Mouse (Mus musculus) embryonic fibroblast, embryonic 13.5 days (primary cell): ENCODE data around the gene Isoc2a. TPM values are rescaled to one million over a fixed set of nuclear protein-coding genes. Genes with fewer than 3 reads are reported as not detected.

Experiments used
- H3K27ac ChIP-seq: 2 replicates; pipeline ENCODE4 v1.5.1; 2012; ENCODE audit warnings: low read length, control low read depth, inconsistent platforms; ENCODE audit not compliant: insufficient read depth
- H3K4me1 ChIP-seq: 2 replicates; pipeline ENCODE4 v1.6.1; 2011; ENCODE audit warnings: low read length; ENCODE audit not compliant: control insufficient read depth, insufficient read depth
- H3K4me3 ChIP-seq: 2 replicates; pipeline ENCODE4 v1.5.1; 2011; ENCODE audit warnings: mild to moderate bottlenecking, control low read depth, low read length; ENCODE audit not compliant: insufficient read depth
- CTCF ChIP-seq: IDR thresholded peaks from 2 replicates; pipeline ENCODE4 v1.5.1; 2011; ENCODE audit warnings: mild to moderate bottlenecking, control low read depth, low read length, moderate library complexity, borderline replicate concordance; ENCODE audit not compliant: insufficient read depth
- POLR2A ChIP-seq: IDR thresholded peaks from 2 replicates; pipeline ENCODE4 v1.6.1; 2011; ENCODE audit warnings: low read depth, mild to moderate bottlenecking, control low read depth, low read length, moderate library complexity
- polyA plus RNA-seq: library from polyadenylated mRNA; stranded (reverse); fragments of >200 nt; gene quantifications from 2 replicates; pipeline ENCODE4 v1.2.4, GENCODE M21; 2011; ENCODE audit warnings: low read depth; ENCODE audit not compliant: missing spikeins, insufficient read length

Isoc2a gene
- polyA plus RNA-seq, 1 experiment = 11.2 TPM

DNA sequence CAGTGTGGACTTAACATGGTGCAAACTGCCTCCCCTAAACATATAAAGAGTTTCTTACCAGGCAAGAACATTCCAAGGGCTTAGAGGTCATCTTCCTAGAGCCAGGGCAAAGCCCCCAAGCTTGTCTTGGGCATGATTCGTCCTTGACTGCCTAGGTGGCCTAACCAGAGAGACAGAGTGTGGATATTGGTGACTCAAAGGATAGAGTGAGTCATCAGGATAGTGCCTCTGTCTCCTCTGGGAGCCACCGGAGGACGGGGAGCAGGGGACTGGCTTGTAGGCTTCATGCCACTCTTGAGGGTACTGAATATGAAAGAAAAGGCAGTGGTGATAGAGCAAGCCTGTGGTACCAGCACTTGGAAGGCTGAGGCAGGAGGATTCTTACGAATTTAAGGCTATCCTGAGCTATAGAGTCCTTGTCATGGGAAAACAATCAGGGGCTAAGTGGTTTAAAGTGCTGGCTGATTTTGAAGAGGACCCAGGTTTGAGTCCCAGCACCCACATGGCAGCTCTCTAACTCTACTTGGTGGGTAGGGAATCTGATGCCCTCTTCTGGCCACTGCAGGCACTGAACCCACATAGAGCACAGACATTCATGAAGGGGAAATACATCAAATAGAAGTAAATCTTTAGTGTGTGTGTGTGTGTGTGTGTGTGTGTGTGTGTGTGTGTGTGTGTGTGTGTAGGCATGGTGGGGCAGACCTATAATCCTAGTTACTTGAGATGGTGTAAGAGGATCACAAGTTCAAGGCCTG lies 57.4 kb downstream of the Isoc2a start:
- no peaks in the 10 kb centered on the region for H3K4me1 ChIP-seq
- no peak for TF ChIP-seq POLR2A
- no peak for TF ChIP-seq CTCF
- H3K4me3 ChIP-seq = no peak overlapping the region
- no peak overlapping the region for H3K27ac ChIP-seq

DNA sequence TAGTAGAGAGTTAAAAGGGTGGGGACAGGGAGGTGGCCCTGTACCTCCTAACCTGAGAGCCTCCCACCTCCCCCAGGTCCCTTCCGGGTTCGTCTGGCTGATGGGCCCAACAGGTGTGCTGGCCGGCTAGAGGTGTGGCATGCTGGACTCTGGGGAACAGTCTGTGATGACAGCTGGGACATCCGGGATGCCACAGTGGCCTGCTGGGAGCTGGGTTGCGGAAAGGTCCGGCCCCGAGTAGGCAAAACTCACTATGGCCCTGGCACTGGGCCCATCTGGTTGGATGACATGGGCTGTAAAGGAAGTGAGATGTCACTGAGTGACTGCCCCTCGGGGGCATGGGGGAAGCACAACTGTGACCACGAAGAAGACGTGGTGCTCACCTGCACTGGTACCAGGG lies 59.9 kb downstream of the Isoc2a start:
- Histone ChIP-seq H3K4me1 (no peaks in the 10 kb centered on the region), H3K27ac (no peak overlapping the region), H3K4me3 (no peak overlapping the region)
- no peak for TF ChIP-seq CTCF
- TF ChIP-seq POLR2A = no peak

DNA sequence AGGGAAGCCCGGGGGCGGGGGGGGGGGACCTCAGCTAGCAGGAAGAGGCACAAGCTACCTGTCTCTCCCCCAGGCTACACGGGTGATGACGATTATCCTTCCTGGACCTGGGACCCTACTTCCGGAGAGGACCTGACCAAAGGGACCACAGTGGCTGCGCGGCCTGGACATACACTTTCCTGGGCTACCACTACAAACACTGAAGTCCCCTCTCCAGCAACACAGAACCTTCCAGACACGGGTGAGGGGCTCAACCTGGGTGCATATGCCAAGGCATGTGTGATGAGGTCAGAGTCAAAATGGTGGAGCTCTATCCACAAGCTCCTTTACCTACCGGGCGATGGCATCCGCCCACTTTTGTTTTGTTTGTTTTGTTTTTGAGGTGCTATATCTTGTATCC lies 60.4 kb downstream of the Isoc2a start:
- no peak for TF ChIP-seq CTCF
- TF ChIP-seq POLR2A = no peak
- Histone ChIP-seq H3K4me1 (no peaks in the 10 kb centered on the region), H3K4me3 (no peak overlapping the region), H3K27ac (no peak overlapping the region)

DNA sequence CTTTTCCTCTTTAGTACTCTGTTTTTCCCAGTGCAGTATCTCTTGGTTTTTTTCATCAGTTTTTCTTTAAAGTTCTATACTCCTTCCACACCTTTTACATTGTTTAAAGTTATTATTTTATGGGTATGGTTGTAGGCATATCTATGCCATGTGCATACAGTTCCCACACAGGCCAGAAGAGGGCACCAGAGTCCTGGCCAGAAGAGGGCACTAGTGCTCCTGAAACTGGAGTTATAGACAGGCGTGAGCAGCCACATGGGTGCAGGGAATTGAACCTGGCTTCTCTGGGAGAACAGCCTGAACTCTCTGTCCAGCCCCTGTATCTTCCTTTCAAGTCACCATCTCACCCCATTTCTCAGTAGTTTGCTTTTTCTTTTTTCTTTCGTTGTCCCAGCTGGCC lies 61.5 kb downstream of the Isoc2a start:
- Histone ChIP-seq H3K4me1 (no peaks in the 10 kb centered on the region), H3K27ac (no peak overlapping the region), H3K4me3 (no peak overlapping the region)
- no peak for TF ChIP-seq POLR2A
- TF ChIP-seq CTCF = peak; percentile 82

DNA sequence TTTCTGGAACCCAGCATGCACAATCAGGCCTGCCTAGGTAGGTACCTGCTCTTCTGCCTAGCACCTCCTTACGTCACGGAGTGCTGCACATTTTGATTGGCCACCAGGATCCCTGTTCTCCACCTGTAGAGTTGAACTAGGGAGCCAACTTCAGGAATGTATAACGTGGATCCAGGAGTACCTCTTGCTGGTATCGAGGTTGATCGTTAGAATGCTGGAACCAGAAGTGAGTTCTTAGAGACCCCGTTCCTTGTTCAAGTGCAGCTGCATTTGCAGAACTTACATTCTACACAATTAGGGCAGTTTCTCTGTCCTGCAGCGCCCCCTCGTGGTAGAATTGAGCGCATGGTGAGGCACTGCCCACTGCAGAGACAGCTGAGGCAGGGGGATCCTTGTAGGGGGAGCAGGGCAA lies 63.1 kb downstream of the Isoc2a start:
- Histone ChIP-seq H3K27ac (no peak overlapping the region), H3K4me1 (no peaks in the 10 kb centered on the region), H3K4me3 (no peak overlapping the region)
- TF ChIP-seq CTCF = peak; percentile 85
- TF ChIP-seq POLR2A = no peak

DNA sequence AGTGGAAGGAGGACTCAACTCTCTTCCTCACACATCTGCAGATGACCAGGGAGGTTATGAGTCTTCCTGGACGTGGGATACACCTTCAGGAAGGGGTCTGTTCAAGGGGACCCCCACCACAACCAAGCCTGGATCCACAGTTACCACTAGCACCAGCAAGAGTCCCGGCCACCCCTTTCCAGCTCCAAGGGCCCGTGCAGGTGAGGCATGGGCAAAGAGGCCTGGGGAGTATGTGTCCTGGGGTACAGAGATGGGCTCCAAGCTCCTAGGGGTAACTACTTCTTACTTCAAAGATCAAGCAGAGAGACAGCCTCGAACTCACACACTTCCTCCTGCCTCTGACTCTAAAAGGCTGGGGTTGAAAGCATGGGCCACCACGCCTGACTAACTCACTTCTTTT lies 65.7 kb downstream of the Isoc2a start:
- Histone ChIP-seq H3K4me1 (0 out of 2 replicates have a peak, but pooled peaks cover 1% of the 10 kb centered on the region), H3K4me3 (no peak overlapping the region)
- TF ChIP-seq CTCF (no peak), POLR2A (no peak)

DNA sequence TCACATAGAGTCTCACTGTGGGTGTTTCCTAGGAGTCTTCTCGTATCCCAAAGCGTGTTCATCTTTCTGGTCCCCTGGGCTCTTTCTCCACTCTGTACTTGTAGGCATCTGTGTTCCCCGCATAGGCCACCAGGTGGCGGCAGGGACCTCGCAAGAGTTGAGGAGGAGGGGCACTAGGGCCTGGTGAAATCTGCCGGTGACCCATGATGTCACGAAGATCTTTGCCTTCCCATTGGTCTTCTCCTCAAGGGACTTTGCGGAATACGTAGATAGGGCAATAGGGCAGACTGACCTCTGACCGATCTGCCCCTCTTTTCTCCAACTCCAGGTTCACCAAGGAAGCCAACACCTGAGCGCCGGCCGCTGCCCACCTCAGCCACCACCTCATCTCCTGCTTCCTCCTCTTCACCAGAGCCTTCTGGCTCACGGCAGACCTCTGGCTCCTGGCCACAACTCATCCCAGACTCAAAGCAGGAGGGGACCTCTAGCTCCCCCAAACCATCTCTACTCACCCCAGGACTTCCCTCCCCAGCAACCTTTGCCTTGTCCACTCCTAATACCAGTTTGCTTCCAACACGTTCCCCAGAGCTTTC lies 66.4 kb downstream of the Isoc2a start:
- no peak overlapping the region for H3K4me3 ChIP-seq
- H3K27ac ChIP-seq = no peak overlapping the region
- H3K4me1 ChIP-seq = peaks cover 5% of the 10 kb centered on the region; the same call in 1 of the 2 replicates
- TF ChIP-seq POLR2A (no peak), CTCF (peak; percentile 81)

More for the DNA sequence above, 65.7 kb downstream of the Isoc2a start:
- H3K27ac ChIP-seq = no peak overlapping the region

Other genes starting within 250 kb of the Isoc2a start
- gene Tmem86b, start 245.7 kb upstream of the Isoc2a start, polyA plus RNA-seq = 2.7 and 4.7 TPM in 2 replicates
- gene Ppp6r1, start 218.1 kb upstream of the Isoc2a start, polyA plus RNA-seq = 47.6 and 60.3 TPM in 2 replicates
- gene Hspbp1, start 192.1 kb upstream of the Isoc2a start, polyA plus RNA-seq = 31.3 and 32.1 TPM in 2 replicates
- 11.3 and 15.1 TPM in 2 replicates for gene Brsk1, start 186.5 kb upstream of the Isoc2a start, polyA plus RNA-seq
- gene Tmem150b, start 151.9 kb upstream of the Isoc2a start, polyA plus RNA-seq = not detected in 2 replicates
- gene Kmt5c, start 137.0 kb upstream of the Isoc2a start, polyA plus RNA-seq = 15.9 and 18.3 TPM in 2 replicates
- gene Cox6b2, start 124.1 kb upstream of the Isoc2a start, polyA plus RNA-seq = 62.2 and 87.1 TPM in 2 replicates
- gene Fam71e2, start 105.9 kb upstream of the Isoc2a start, polyA plus RNA-seq = not detected in 2 replicates
- 3.3 and 7.8 TPM in 2 replicates for gene Il11, start 94.3 kb upstream of the Isoc2a start, polyA plus RNA-seq
- gene Tmem190, start 94.2 kb upstream of the Isoc2a start, polyA plus RNA-seq = not detected in 2 replicates
- 4.3 and 5.3 TPM in 2 replicates for gene Tmem238, start 87.5 kb upstream of the Isoc2a start, polyA plus RNA-seq
- gene Rpl28, start 84.3 kb upstream of the Isoc2a start, polyA plus RNA-seq = 404 and 438 TPM in 2 replicates
- gene Ube2s, start 64.6 kb upstream of the Isoc2a start, polyA plus RNA-seq = 172 and 191 TPM in 2 replicates
- not detected in 2 replicates for gene Shisa7, start 32.5 kb upstream of the Isoc2a start, polyA plus RNA-seq
- gene Isoc2b, start 6.9 kb upstream of the Isoc2a start, polyA plus RNA-seq = 10.8 and 13.3 TPM in 2 replicates
- gene Gm36210, start 29.4 kb downstream of the Isoc2a start, polyA plus RNA-seq = not detected in 2 replicates
- 5.2 and 6.3 TPM in 2 replicates for gene Zfp628, start 38.1 kb downstream of the Isoc2a start, polyA plus RNA-seq
- gene Nat14, start 44.9 kb downstream of the Isoc2a start, polyA plus RNA-seq = 4.7 and 5.5 TPM in 2 replicates
- 24.1 and 29.8 TPM in 2 replicates for gene Ssc5d, start 48.6 kb downstream of the Isoc2a start, polyA plus RNA-seq
- gene Sbk2, start 87.3 kb downstream of the Isoc2a start, polyA plus RNA-seq = not detected in 2 replicates
- not detected in 2 replicates for gene Sbk3, start 94.0 kb downstream of the Isoc2a start, polyA plus RNA-seq
- gene Zfp579, start 119.0 kb downstream of the Isoc2a start, polyA plus RNA-seq = 11.0 and 15.6 TPM in 2 replicates
- 8.7 and 10.5 TPM in 2 replicates for gene Zfp524, start 137.3 kb downstream of the Isoc2a start, polyA plus RNA-seq
- 23.6 and 27.5 TPM in 2 replicates for gene Fiz1, start 137.5 kb downstream of the Isoc2a start, polyA plus RNA-seq
- gene Gm44973, start 138.3 kb downstream of the Isoc2a start, polyA plus RNA-seq = not detected in 2 replicates
- 23.4 and 29.4 TPM in 2 replicates for gene Zfp865, start 143.2 kb downstream of the Isoc2a start, polyA plus RNA-seq
- gene Ccdc106, start 143.4 kb downstream of the Isoc2a start, polyA plus RNA-seq = 1.7 and 3.8 TPM in 2 replicates
- gene 4632433K11Rik, start 157.0 kb downstream of the Isoc2a start, polyA plus RNA-seq = 1.5 and 1.8 TPM in 2 replicates
- gene Zfp784, start 161.3 kb downstream of the Isoc2a start, polyA plus RNA-seq = 1.4 and 2.2 TPM in 2 replicates
- 11.8 and 18.1 TPM in 2 replicates for gene Zfp580, start 174.4 kb downstream of the Isoc2a start, polyA plus RNA-seq
- gene U2af2, start 185.0 kb downstream of the Isoc2a start, polyA plus RNA-seq = 193 and 210 TPM in 2 replicates
- 66.2 and 69.3 TPM in 2 replicates for gene Epn1, start 203.1 kb downstream of the Isoc2a start, polyA plus RNA-seq
- not detected in 2 replicates for gene Rfpl4, start 239.8 kb downstream of the Isoc2a start, polyA plus RNA-seq
- 0.57 TPM in 1 of 2 replicates, not detected in the other for gene Rasl2-9, start 248.8 kb downstream of the Isoc2a start, polyA plus RNA-seq